Mouse (Mus musculus) midbrain, embryonic 13.5 days (tissue): Measurements from ENCODE around the gene Atxn2. TPM values are rescaled to one million over a fixed set of nuclear protein-coding genes. Genes with fewer than 3 reads are reported as not detected.
A peak's percentile ranks its signal among the peaks of the same experiment; 100 is the strongest.

Source experiments
- ATAC-seq: fragments of 200-750 bp; cut with Nextera tagmentation; 2 replicates; pipeline ENCODE4 v1.8.0; 2017; ENCODE audit warnings: mild to moderate bottlenecking, moderate TSS enrichment, moderate library complexity
- H3K27ac ChIP-seq: fragments of 300-500 bp; sonication (generic); 2 replicates; pipeline ENCODE4 v1.5.1; 2015; ENCODE audit warnings: inconsistent platforms, mild to moderate bottlenecking, moderate library complexity
- H3K27me3 ChIP-seq: fragments of 300-500 bp; sonication (generic); 2 replicates; pipeline ENCODE4 v1.6.1; 2015; ENCODE audit warnings: mild to moderate bottlenecking, inconsistent platforms
- H3K36me3 ChIP-seq: fragments of 300-500 bp; sonication (generic); 2 replicates; pipeline ENCODE4 v1.6.1; 2015; ENCODE audit warnings: mild to moderate bottlenecking, inconsistent platforms
- H3K4me1 ChIP-seq: fragments of 300-500 bp; sonication (generic); replicated peaks from 2 replicates; pipeline ENCODE4 v1.6.1; 2015; ENCODE audit warnings: inconsistent platforms
- H3K4me2 ChIP-seq: fragments of 300-500 bp; sonication (generic); replicated peaks from 2 replicates; pipeline ENCODE4 v1.6.1; 2015; ENCODE audit warnings: moderate library complexity, mild to moderate bottlenecking, inconsistent platforms
- H3K4me3 ChIP-seq: fragments of 300-500 bp; sonication (generic); replicated peaks from 2 replicates; pipeline ENCODE4 v1.5.1; 2015; ENCODE audit warnings: mild to moderate bottlenecking, inconsistent platforms
- H3K9ac ChIP-seq: fragments of 300-500 bp; sonication (generic); replicated peaks from 2 replicates; pipeline ENCODE4 v1.6.1; 2015; ENCODE audit warnings: mild to moderate bottlenecking, inconsistent platforms
- H3K9me3 ChIP-seq: fragments of 300-500 bp; sonication (generic); 2 replicates; pipeline ENCODE4 v1.6.1; 2016; ENCODE audit warnings: mild to moderate bottlenecking, inconsistent platforms
- WGBS: fragments of 180-500 bp; shearing (Covaris S2); methylation state at CpG from one replicate; pipeline ENCODE4 v1.1.7; 2015; 5-methylcytosine and 5-hydroxymethylcytosine counted together
- polyA plus RNA-seq: library from polyadenylated mRNA; unstranded; fragments of >200 nt; fragmentation: Nextera tagmentation; extraction: Ambion mirVana; gene quantifications from 2 replicates; pipeline ENCODE4 v1.2.1, GENCODE M21; 2015

Gene Atxn2
- polyA plus RNA-seq, 1 experiment from 2014 or later, result 57.6 TPM

DNA sequence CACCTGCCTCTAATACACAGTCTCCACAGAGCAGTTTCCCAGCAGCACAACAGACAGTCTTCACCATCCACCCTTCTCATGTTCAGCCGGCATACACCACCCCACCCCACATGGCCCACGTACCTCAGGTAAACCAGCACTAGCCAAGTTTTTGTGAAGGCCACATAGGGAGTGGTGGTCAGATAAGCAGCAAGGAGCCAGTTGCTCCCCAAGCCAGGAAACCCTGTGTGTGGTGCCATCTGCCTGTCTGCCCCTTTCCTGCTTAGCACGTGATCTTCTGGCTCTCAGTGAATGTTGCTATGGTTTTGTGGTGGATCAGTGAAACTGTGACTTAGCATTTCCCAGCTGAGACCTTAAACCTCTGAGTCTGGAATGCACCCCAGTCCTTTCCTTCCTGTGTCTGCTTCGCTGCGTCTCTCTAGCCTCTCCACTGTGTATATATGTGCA is 100.4 kb downstream of the Atxn2 start:
- WGBS, result 95% methylated on average over 5 of the region's 5 CpGs
- ATAC-seq, result no peak
- no peak overlapping the region for H3K27ac ChIP-seq
- H3K4me2 ChIP-seq, result no peak overlapping the region
- H3K36me3 ChIP-seq, result peaks cover 70% of the 10 kb centered on the region
- H3K9ac ChIP-seq, result no peak overlapping the region
- no peak overlapping the region for H3K4me3 ChIP-seq
- no peaks in the 10 kb centered on the region for H3K4me1 ChIP-seq
- no peaks in the 10 kb centered on the region for H3K27me3 ChIP-seq
- no peaks in the 10 kb centered on the region for H3K9me3 ChIP-seq

- no peak overlapping the region for H3K9ac ChIP-seq
- no peak overlapping the region for H3K27ac ChIP-seq
- no peak overlapping the region for H3K4me2 ChIP-seq
- no peaks in the 10 kb centered on the region for H3K27me3 ChIP-seq
- ATAC-seq, result no peak
- H3K36me3 ChIP-seq, result peaks cover 79% of the 10 kb centered on the region
- WGBS, result 89% methylated on average over 7 of the region's 7 CpGs
- no peaks in the 10 kb centered on the region for H3K4me1 ChIP-seq
- no peak overlapping the region for H3K4me3 ChIP-seq
- no peaks in the 10 kb centered on the region for H3K9me3 ChIP-seq
These were observed 101.5 kb downstream of the Atxn2 start for GRCm38 (mm10) chr5:121812526-121813243.

DNA sequence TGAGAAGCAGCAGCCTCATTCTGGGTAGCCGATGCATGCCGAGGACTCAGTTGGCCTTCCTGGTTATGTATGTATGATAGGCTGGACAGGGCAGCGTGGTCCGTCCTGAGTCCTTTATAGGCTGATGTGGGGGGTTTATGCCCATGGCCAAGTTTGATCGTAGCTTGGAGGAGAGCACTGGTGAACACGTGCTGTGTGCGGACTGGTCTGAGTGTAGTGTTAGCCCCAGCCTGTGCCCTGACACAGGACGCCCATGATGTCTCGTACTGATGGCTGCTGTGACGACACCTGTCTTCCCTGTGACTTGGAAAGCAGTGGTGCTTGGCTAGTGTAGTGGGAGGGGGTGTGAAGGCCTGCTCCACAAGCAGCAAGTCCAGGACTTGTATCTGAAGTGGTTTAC is 102.6 kb downstream of the Atxn2 start:
- Histone ChIP-seq H3K9ac (no peak overlapping the region), H3K4me3 (no peak overlapping the region), H3K27ac (no peak overlapping the region), H3K9me3 (no peaks in the 10 kb centered on the region), H3K4me2 (no peak overlapping the region), H3K4me1 (no peaks in the 10 kb centered on the region), H3K27me3 (no peaks in the 10 kb centered on the region), H3K36me3 (peaks cover 90% of the 10 kb centered on the region)
- ATAC-seq, result no peak
- WGBS, result 94% methylated on average over 10 of the region's 10 CpGs

- Histone ChIP-seq H3K9me3 (no peaks in the 10 kb centered on the region), H3K4me2 (no peak overlapping the region), H3K4me3 (no peak overlapping the region), H3K4me1 (no peaks in the 10 kb centered on the region), H3K36me3 (peaks cover 96% of the 10 kb centered on the region), H3K9ac (no peak overlapping the region), H3K27me3 (no peaks in the 10 kb centered on the region), H3K27ac (no peak overlapping the region)
- 79% methylated on average over 3 of the region's 3 CpGs for WGBS
- peak; percentile 21; the same call in 1 of the 2 replicates for ATAC-seq
These were observed 103.9 kb downstream of the Atxn2 start for GRCm38 (mm10) chr5:121815067-121815466.

GRCm38 (mm10) chr5:121815867-121816380 is 104.8 kb downstream of the Atxn2 start:
- H3K9me3 ChIP-seq, result no peaks in the 10 kb centered on the region
- H3K4me1 ChIP-seq, result no peaks in the 10 kb centered on the region
- 92% methylated on average over 8 of the region's 8 CpGs for WGBS
- H3K27me3 ChIP-seq, result no peaks in the 10 kb centered on the region
- no peak for ATAC-seq
- H3K9ac ChIP-seq, result no peak overlapping the region
- H3K36me3 ChIP-seq, result peaks cover 94% of the 10 kb centered on the region
- no peak overlapping the region for H3K4me2 ChIP-seq
- no peak overlapping the region for H3K27ac ChIP-seq
- H3K4me3 ChIP-seq, result no peak overlapping the region

DNA sequence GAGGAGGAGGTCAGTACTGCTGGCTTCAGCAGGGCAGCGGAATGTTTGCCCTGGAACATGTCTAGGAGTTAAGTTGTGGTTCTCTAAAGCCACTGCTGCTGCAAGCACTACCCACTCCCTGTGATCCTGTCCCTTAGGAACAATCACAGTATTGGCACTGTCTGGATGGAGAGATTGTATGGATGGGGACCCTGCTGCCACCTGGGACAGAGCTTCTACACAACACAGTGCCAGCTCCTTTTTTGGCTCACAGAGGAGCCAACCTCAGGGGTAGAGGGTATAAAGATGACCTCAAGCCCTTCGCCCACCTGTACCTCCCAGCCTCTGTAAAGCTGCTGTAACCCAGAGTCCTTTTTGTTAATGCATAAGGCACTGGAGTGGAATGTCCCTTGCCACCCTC is 105.5 kb downstream of the Atxn2 start:
- Histone ChIP-seq H3K9ac (no peak overlapping the region), H3K4me3 (no peak overlapping the region), H3K27ac (no peak overlapping the region), H3K4me1 (no peaks in the 10 kb centered on the region), H3K9me3 (no peaks in the 10 kb centered on the region), H3K27me3 (no peaks in the 10 kb centered on the region), H3K4me2 (no peak overlapping the region), H3K36me3 (peaks cover 90% of the 10 kb centered on the region)
- no peak for ATAC-seq
- 92% methylated on average over 2 of the region's 2 CpGs for WGBS

DNA sequence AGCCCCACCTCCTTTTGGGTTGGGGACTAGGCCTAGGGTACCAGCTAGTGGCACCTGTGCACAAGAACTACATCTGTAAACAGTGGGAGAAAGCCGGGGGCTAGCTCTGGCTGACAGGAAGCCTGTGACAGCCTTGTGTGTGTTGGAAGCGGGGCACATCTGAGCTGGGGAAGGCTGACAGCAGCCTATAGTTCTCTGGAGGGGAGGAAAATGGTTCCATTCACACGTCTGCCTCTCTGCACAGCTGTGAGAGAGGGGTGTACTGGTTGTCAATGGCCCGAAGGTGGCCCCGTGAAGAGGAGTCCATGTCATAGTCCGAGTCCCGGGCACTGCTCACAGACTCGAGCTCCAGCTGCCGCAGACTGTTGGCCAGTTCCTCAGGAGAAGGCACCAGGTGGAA is 106.4 kb downstream of the Atxn2 start:
- H3K4me1 ChIP-seq, result no peaks in the 10 kb centered on the region
- no peak overlapping the region for H3K4me3 ChIP-seq
- no peaks in the 10 kb centered on the region for H3K27me3 ChIP-seq
- H3K36me3 ChIP-seq, result peaks cover 81% of the 10 kb centered on the region
- no peaks in the 10 kb centered on the region for H3K9me3 ChIP-seq
- H3K9ac ChIP-seq, result no peak overlapping the region
- no peak for ATAC-seq
- no peak overlapping the region for H3K4me2 ChIP-seq
- H3K27ac ChIP-seq, result no peak overlapping the region
- WGBS, result 93% methylated on average over 9 of the region's 9 CpGs

DNA sequence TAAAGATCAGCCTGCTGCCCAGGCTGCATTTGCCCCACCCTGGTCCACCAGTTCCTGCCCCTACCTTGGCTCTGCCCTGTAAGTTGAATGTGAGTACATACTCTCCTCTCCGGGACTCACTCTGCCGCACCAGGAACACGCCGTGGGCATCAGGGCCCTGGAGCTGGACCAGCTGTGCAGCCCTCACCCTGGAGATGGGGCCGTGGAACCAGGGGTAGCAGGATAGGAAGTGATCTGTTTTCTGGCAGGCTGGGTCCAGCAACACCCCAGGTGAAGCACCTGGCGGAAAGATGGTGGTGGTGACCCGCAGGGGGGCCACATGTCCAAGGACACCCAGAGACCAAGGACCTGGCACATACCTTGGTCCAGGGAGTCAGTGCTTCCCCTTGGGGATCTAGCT is 107.3 kb downstream of the Atxn2 start:
- Histone ChIP-seq H3K9me3 (no peaks in the 10 kb centered on the region), H3K9ac (no peak overlapping the region), H3K4me2 (no peak overlapping the region), H3K4me1 (no peaks in the 10 kb centered on the region), H3K36me3 (peaks cover 72% of the 10 kb centered on the region), H3K27me3 (no peaks in the 10 kb centered on the region), H3K27ac (no peak overlapping the region), H3K4me3 (no peak overlapping the region)
- WGBS, result 96% methylated on average over 7 of the region's 7 CpGs
- ATAC-seq, result no peak

DNA sequence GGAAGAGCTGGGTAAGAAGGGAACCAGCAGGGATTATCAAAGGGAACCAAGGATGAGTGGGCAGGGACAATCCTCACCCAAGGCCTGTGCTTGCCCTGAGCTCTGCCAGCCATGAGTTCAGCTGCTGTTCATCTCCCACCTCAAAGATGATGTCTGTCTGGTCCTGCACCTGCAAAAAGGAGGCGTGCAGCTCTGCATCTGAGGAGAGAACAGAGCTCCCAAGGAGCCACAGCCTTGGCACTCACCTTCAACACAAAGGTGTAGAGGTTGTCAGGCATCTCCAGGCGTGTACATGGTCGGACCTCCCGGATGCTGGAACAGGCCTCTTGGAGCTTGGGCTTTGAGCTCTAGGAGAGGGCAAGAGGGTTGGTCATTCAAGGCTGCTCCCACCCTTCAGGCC is 107.7 kb downstream of the Atxn2 start:
- peaks cover 68% of the 10 kb centered on the region for H3K36me3 ChIP-seq
- H3K4me3 ChIP-seq, result no peak overlapping the region

DNA sequence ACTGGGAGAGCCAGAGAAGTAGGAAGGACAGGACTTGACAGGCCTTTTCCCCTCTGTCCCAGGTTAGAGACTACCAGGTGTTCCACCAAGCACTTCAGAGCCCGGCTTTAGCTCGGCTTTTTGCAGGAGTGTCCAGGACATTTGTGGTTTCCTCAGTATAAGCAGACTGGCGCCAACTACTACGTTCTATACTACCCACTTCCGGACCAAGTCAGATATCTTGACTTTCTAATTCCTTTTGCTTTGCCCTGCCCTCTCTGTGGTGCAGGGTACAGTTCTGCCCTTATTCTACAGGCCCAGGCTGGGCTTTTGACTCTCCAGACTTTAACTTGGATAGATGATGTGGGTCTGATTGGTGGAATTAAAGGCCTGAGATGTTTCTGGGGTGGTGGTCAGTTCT is 108.4 kb downstream of the Atxn2 start:
- no peak overlapping the region for H3K9ac ChIP-seq
- no peak overlapping the region for H3K27ac ChIP-seq
- no peak overlapping the region for H3K4me2 ChIP-seq
- no peak overlapping the region for H3K4me3 ChIP-seq
- no peaks in the 10 kb centered on the region for H3K4me1 ChIP-seq
- WGBS, result 95% methylated on average over 5 of the region's 5 CpGs
- no peaks in the 10 kb centered on the region for H3K27me3 ChIP-seq
- H3K9me3 ChIP-seq, result no peaks in the 10 kb centered on the region
- no peak for ATAC-seq
- peaks cover 67% of the 10 kb centered on the region for H3K36me3 ChIP-seq

More for the DNA sequence above, 107.7 kb downstream of the Atxn2 start:
- Histone ChIP-seq H3K27me3 (no peaks in the 10 kb centered on the region), H3K4me1 (no peaks in the 10 kb centered on the region), H3K9me3 (no peaks in the 10 kb centered on the region), H3K4me2 (no peak overlapping the region), H3K9ac (no peak overlapping the region), H3K27ac (no peak overlapping the region)
- 96% methylated on average over 4 of the region's 4 CpGs for WGBS
- ATAC-seq, result no peak

- Histone ChIP-seq H3K27me3 (no peaks in the 10 kb centered on the region), H3K9me3 (no peaks in the 10 kb centered on the region), H3K4me3 (no peak overlapping the region), H3K9ac (no peak overlapping the region), H3K4me1 (no peaks in the 10 kb centered on the region), H3K4me2 (no peak overlapping the region), H3K36me3 (peaks cover 67% of the 10 kb centered on the region), H3K27ac (no peak overlapping the region)
- ATAC-seq, result no peak
- 88% methylated on average over 2 of the region's 2 CpGs for WGBS
These were observed 109.0 kb downstream of the Atxn2 start for GRCm38 (mm10) chr5:121820161-121820560.

- Histone ChIP-seq H3K27me3 (no peaks in the 10 kb centered on the region), H3K9me3 (no peaks in the 10 kb centered on the region), H3K27ac (no peak overlapping the region), H3K4me2 (no peak overlapping the region), H3K9ac (no peak overlapping the region), H3K4me3 (no peak overlapping the region), H3K36me3 (peaks cover 65% of the 10 kb centered on the region), H3K4me1 (no peaks in the 10 kb centered on the region)
- ATAC-seq, result no peak
- WGBS, result 91% methylated on average over 3 of the region's 3 CpGs
These were observed 109.5 kb downstream of the Atxn2 start for GRCm38 (mm10) chr5:121820657-121821056.

DNA sequence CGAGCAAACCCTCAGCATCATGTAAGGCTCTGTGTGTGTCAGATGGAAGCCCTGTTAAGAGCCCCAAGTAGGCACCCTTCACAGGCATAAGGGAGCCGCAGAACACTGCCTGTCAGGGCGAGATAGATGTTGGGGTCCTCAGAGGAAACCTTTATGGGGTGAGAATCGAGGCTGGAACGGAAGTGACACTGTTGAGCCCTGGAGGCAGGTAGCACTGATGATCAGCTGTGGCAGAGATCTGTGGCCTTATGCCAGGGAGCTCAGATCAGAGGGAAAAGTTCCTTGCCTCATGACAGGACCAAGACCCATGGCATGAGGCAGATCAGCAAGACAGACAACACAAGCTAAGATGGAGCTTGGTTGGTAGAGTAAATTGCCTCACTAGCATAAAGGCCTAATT is 110.0 kb downstream of the Atxn2 start:
- H3K9me3 ChIP-seq, result no peaks in the 10 kb centered on the region
- no peak overlapping the region for H3K4me3 ChIP-seq
- H3K36me3 ChIP-seq, result peaks cover 61% of the 10 kb centered on the region
- H3K27me3 ChIP-seq, result no peaks in the 10 kb centered on the region
- ATAC-seq, result no peak
- no peaks in the 10 kb centered on the region for H3K4me1 ChIP-seq
- H3K27ac ChIP-seq, result no peak overlapping the region
- WGBS, result 93% methylated on average over 5 of the region's 5 CpGs
- H3K4me2 ChIP-seq, result no peak overlapping the region
- H3K9ac ChIP-seq, result no peak overlapping the region
